Mouse (Mus musculus) cortical plate, adult 2 months (tissue): Measurements from ENCODE around the gene Atp6v0b. TPM values are rescaled to one million over a fixed set of nuclear protein-coding genes. Genes with fewer than 3 reads are reported as not detected.
A peak's percentile ranks its signal among the peaks of the same experiment; 100 is the strongest.

Source experiments
- H3K27ac ChIP-seq: fragments of 200-500 bp; 2 replicates; pipeline ENCODE4 v1.5.1; 2012; ENCODE audit warnings: low read length, control low read depth, inconsistent platforms; ENCODE audit not compliant: insufficient read depth
- H3K4me1 ChIP-seq: fragments of 200-500 bp; 2 replicates; pipeline ENCODE4 v1.6.1; 2011; ENCODE audit warnings: low read length; ENCODE audit not compliant: control insufficient read depth, insufficient read depth
- H3K4me3 ChIP-seq: fragments of 200-500 bp; 2 replicates; pipeline ENCODE4 v1.5.1; 2011; ENCODE audit warnings: mild to moderate bottlenecking, low read length, control low read depth; ENCODE audit not compliant: insufficient read depth
- CTCF ChIP-seq: fragments of 200-500 bp; IDR thresholded peaks from 2 replicates; pipeline ENCODE4 v1.5.1; 2011; ENCODE audit warnings: mild to moderate bottlenecking, control low read depth, low read length; ENCODE audit not compliant: insufficient read depth; ENCODE audit errors: extremely low read depth
- POLR2A ChIP-seq: fragments of 200-500 bp; IDR thresholded peaks from 2 replicates; pipeline ENCODE4 v1.6.1; 2011; ENCODE audit warnings: mild to moderate bottlenecking, low read length, control low read depth; ENCODE audit not compliant: insufficient read depth; ENCODE audit errors: extremely low read depth
- polyA plus RNA-seq: library from polyadenylated mRNA; depleted of rRNA; stranded (reverse); fragments of >200 nt; gene quantifications from 2 replicates; pipeline ENCODE4 v1.2.3, GENCODE M21; 2012

Gene Atp6v0b
- polyA plus RNA-seq, 1 experiment: 801 TPM

DNA sequence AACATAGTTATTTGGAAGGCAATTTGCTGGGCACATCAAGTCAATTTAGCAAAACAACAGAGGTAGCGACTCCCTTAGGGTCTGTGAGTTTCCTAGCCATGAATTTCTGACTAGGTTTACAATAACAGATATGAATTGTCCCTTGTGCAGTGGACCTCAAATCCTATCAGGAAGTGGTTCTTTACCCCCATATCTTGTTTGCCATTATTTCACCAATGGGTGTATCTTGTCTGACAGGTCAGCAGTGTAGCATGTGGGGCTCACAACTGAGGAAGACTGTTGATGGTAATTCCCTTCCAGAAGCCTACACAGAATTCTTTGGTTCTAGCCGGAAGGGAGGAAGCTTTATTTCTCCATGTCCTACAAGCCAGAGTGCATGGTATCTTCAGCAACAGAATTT is 34.2 kb upstream of the Atp6v0b start:
- H3K4me3 ChIP-seq: no peak overlapping the region
- H3K4me1 ChIP-seq: no peaks in the 10 kb centered on the region; the same call in 1 of the 2 replicates
- no peak overlapping the region for H3K27ac ChIP-seq
- TF ChIP-seq POLR2A (no peak), CTCF (no peak)

DNA sequence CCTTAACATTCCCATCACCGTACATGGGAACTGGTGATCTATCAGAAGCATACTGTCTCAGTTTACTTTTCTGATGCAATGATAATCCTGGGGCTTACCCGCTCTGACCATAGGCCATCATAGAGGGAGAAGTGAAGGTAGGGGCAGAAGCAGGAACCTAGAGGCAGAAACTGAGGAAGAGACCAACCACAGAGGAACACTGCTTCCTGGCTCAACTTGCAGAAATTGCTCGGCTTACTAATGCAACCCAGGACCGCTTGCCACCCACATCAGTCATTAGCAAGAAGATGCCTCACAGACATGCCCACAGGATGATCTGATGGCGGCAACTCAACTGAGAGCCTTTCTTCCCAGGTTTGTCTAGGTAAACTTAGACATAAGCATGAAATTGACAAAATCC is 31.6 kb upstream of the Atp6v0b start:
- no peak overlapping the region for H3K27ac ChIP-seq
- H3K4me3 ChIP-seq: no peak overlapping the region
- no peaks in the 10 kb centered on the region for H3K4me1 ChIP-seq
- TF ChIP-seq CTCF: no peak
- TF ChIP-seq POLR2A: no peak

DNA sequence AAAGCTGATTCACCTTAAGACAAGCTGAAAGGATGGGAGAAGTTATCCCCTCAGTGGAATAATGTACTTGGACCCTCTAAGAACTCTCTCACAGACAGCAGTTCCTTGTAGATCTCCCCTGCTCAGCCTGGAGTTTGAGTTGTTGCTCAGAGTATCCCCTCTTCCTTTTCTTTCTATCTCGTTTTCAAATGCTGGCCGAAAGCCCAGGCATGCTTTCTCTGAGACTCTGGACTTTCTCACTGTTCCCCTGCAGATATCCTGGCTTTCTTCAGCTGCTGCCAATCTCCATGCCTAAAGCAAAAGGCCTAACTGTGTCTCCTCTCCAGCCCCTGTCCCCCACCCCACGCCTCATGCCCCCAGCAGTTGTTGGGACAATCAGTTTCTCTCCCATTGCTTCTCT is 31.1 kb upstream of the Atp6v0b start:
- H3K4me1 ChIP-seq: no peaks in the 10 kb centered on the region; the same call in 1 of the 2 replicates
- no peak overlapping the region for H3K4me3 ChIP-seq
- no peak overlapping the region for H3K27ac ChIP-seq
- TF ChIP-seq CTCF (no peak), POLR2A (no peak)

DNA sequence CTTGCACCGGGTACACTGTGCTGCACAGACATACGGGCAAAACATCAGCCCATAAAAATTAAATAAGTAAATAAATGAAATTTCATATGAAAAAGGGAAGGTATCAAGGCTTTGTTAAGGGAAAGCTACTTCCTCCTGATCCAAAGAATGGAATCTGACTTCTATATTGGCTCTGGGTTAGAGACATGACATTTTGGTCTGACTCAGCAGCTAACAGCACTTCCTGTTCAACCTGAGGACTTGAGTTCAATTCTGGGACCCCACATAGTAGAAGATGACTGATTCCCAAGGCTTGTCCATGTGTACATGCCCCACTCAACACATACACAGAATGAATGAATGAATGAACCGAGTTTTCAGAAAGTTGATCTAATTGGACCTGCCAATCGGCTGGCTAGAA is 30.7 kb upstream of the Atp6v0b start:
- Histone ChIP-seq H3K4me3 (no peak overlapping the region), H3K4me1 (peaks cover 2% of the 10 kb centered on the region), H3K27ac (no peak overlapping the region)
- TF ChIP-seq CTCF (no peak), POLR2A (no peak)

DNA sequence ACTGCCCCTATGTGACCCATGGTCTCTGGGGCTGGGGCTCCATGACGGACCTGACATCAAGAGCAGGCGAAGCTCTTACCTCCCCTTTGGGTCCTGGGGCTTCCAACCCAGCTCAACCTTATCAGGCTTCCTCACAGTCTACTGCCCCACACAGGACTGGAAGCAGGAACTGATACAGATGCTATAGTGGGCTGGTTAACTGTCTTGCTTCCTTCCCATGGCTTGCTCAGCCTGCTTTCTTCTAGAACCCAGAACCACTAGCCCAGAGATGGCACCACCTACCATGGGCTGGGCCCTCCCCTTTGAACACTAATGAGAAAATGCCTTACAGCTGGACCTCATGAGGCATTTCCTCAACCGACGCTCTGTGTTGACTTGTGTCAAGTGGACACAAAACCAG is 30.3 kb upstream of the Atp6v0b start:
- Histone ChIP-seq H3K4me3 (no peak overlapping the region), H3K27ac (no peak overlapping the region), H3K4me1 (peaks cover 4% of the 10 kb centered on the region)
- no peak for TF ChIP-seq CTCF
- TF ChIP-seq POLR2A: no peak

DNA sequence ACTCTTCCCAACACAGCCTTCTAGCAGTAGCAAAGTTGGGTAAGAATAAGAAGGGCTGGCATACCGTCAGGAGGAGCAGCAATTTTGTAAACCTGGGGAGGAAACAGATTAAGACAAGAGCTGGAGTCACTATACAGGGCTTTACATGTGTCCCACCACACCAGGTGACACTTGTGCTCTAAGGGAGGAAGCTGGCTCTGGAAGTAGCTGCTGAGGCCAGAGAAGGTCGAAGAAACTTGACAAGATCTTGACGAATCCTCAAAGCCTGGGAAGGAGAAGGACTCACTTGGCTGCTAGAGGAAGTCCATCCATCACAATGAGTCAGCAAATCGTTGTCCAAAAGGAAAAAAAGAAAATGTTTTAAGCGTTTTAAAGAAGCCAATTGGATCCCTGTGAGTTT is 29.3 kb upstream of the Atp6v0b start:
- no peak overlapping the region; the same call in 1 of the 2 replicates for H3K4me3 ChIP-seq
- no peak overlapping the region for H3K27ac ChIP-seq
- H3K4me1 ChIP-seq: peaks cover 9% of the 10 kb centered on the region
- TF ChIP-seq CTCF (no peak), POLR2A (no peak)

DNA sequence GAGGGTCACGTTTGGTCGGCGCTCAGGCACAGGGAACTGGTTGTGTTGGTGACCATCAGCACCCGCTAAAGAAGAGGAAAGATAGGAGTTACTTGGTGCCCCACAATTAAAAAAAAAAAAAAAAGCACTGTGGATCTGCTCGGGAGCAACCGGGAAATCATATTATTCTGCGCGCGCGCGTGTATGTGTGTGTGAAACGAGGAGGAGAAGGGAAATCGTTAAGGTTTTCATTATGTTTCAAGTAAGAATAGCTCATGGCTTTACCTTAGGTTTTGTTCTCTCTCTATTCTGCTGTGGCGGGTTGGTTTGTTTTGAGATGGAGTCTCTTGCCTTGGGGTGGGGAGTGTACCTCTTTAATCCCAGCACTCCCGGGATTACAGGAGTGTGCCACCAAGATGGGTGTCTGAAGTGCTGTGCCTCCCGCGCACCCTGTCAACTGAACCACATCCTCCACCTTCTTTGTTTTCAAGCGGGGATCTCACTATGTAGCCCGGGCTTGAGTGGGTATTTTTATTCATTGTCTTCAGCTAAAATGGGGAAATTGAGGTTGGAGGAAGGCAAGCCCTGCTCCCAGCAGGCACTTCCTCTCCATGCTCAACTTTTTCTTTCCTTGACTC is 28.5 kb upstream of the Atp6v0b start:
- no peak for TF ChIP-seq CTCF
- TF ChIP-seq POLR2A: no peak
- Histone ChIP-seq H3K4me1 (peaks cover 10% of the 10 kb centered on the region), H3K4me3 (peak overlapping the region; percentile 50), H3K27ac (no peak overlapping the region)

DNA sequence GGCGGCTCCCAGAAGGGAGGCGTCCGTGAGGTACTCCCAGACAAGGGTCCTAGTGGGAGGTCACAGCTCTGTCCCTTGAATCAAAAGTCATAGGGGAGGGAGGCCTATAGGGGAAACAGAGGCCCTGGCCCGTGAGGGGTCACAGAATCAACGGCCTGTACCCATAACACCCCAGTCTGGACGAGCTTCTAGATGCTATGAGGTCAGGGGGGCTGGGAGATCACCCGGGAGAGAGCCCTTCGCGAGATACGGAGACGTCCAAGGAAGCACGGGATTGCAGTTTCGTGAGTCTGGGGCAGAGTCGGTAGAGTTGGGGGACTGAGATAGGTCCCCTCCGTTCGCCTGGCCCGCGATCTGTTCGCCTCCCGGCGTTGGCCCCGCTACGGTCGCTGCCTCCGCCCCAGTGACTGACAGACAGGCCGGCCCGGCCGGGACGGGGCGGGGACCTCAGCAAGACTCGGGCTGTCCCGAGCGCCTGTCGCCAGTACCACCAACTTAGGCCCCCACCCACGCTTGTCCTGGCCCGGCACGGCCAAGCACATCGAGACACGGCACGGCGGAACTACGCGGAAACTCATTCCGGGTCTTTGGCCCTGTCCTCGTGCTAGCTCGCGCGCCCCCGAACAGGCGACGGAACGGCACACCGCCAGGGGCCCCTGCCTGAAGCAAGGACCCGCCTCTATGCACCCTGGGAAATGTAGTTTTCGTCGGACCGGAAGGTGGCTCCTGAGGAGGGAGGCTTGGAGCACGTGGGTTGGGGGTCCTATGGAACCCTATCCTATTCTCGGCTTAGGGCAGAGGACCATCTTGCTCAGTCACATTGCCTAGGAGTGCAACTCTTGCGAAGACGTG is 27.7 kb upstream of the Atp6v0b start, which contains the start of gene Ipo13:
Gene Ipo13, minus strand, starts transcription at position 409 of the 852 bp plus-strand sequence.
- peaks cover 10% of the 10 kb centered on the region for H3K4me1 ChIP-seq
- H3K27ac ChIP-seq: peak within 1 kb of the TSS; percentile 94
- no peak for TF ChIP-seq CTCF
- peak; percentile 70 for TF ChIP-seq POLR2A
- peak within 1 kb of the TSS; percentile 50 for H3K4me3 ChIP-seq

DNA sequence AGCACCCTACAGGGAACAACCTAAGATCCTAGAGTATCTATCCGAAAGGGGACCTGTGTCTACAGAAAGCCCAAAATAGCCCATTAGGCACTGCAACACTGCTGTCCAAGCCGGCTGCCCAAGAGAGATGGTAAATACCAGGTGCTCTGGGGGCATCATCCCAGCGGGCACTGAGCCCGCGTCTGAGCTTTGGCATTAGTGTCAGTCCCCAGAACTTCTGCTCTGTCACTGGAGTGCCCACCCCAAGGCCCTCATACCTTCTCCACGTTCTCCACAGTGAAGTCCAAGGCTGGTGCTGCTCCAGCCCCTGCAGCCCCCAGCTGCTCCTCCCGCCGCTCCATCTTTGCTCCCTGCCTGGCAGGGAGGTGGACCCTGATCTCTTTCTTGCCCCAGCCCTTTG is 26.9 kb upstream of the Atp6v0b start:
- peaks cover 12% of the 10 kb centered on the region for H3K4me1 ChIP-seq
- H3K4me3 ChIP-seq: peak overlapping the region; percentile 50
- TF ChIP-seq POLR2A (no peak), CTCF (no peak)
- peak overlapping the region; percentile 94; the same call in 1 of the 2 replicates for H3K27ac ChIP-seq

DNA sequence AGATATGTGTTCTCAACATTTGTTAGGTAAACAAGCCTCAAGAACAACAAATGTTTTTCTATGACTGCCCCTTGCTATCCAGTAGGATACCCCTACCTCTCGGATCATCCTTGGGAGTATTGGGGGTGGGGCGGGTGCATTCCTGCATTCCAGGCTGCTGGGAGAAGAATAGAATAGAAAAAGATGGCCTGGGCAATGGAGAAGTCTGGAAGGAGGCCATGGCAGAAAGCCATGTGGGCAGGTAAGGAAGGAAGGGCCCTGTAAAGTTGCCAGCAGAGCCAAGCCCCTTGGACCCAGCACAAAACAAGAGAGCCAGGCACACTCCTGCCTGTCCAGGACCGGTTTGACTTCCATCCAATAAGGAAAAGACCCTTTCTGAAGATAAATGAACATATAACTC is 26.3 kb upstream of the Atp6v0b start:
- Histone ChIP-seq H3K4me3 (peak overlapping the region; percentile 50), H3K4me1 (peaks cover 12% of the 10 kb centered on the region), H3K27ac (no peak overlapping the region)
- no peak for TF ChIP-seq CTCF
- TF ChIP-seq POLR2A: no peak
